Mouse (Mus musculus) kidney, adult 2 months (tissue): Measurements from ENCODE around the gene Nus1.

Experiments
- CTCF ChIP-seq: fragments of 200-500 bp; conservative IDR thresholded peaks from 2 replicates; pipeline ENCODE4 v1.5.1; 2011; ENCODE audit warnings: low read depth, mild to moderate bottlenecking, control low read depth, low read length, moderate library complexity, mixed read lengths; ENCODE audit not compliant: insufficient read depth, insufficient read length
- POLR2A ChIP-seq: fragments of 200-500 bp; IDR thresholded peaks from one replicate; pipeline ENCODE4 v1.6.1; 2011; ENCODE audit warnings: low read depth, low read length, control low read depth

- TF ChIP-seq CTCF (no peak), POLR2A (no peak)
Observed at GRCm38 (mm10) chr10:52405160-52405559, 12.2 kb upstream of the Nus1 start.
